In the genomic region with DNA sequence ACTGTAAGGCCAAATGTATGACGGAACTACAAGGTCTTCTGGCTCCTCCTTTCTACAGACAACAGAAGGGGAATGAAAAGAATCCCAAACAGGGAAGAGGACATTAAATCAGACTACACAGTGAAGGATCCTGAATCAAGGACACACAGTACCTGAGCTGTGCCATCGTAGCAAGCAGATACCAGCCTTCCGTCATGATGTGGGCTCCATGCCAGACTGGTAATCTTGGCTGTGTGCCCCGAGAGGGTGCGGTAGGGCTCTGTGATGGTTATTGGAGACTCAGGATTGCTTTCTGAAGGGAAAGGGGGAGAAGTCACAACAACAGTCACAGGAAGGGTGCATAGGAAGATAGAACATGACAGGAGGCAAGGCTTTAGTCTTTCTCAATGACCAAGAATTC, we compare ENCODE assay signal across 14 mouse cellular contexts. TPM values are rescaled to one million over a fixed set of nuclear protein-coding genes. Genes with fewer than 3 reads are reported as not detected.
DNase-seq lines count a peak whose midpoint lies in the region; ATAC-seq and TF ChIP-seq lines count a peak whose summit lies in the region.
"Had no signal": no experiment of that assay in that cellular context is flagged by ENCODE, and none has a peak within 500 bp of the region (broad histone marks: within the 10 kb centered on the region; RNA-seq: fewer than 3 reads in every experiment).

No protein-coding gene starts in this region.

- TF ChIP-seq EP300 in liver, postnatal 0 days (IDR thresholded peaks at IDR 0.05; ENCODE audit: low read depth) = no peak

- no peak overlapping the region for H3K4me2 ChIP-seq in liver, postnatal 0 days (ENCODE audit: low read depth, low read length)
- no peak overlapping the region for H3K4me2 ChIP-seq in liver, embryonic 12.5 days
- H3K4me2 ChIP-seq in hindbrain, embryonic 12.5 days (replicated peaks) = no peak overlapping the region
- H3K4me2 ChIP-seq: hindbrain, embryonic 13.5 days; kidney, embryonic 15.5 days; limb, embryonic 15.5 days; midbrain, embryonic 12.5 days had no signal

- H3K27me3 ChIP-seq in liver, postnatal 0 days (ENCODE audit: insufficient read depth, low read length) = no peaks in the 10 kb centered on the region
- H3K27me3 ChIP-seq in liver, embryonic 12.5 days (replicated peaks) = no peaks in the 10 kb centered on the region
- no peaks in the 10 kb centered on the region for H3K27me3 ChIP-seq in hindbrain, embryonic 12.5 days
- H3K27me3 ChIP-seq: CH12.LX; hindbrain, embryonic 13.5 days; kidney, embryonic 15.5 days; limb, embryonic 15.5 days; midbrain, embryonic 12.5 days had no signal

- no peak overlapping the region for H3K9ac ChIP-seq in liver, postnatal 0 days (replicated peaks)
- H3K9ac ChIP-seq in liver, embryonic 12.5 days = no peak overlapping the region
- no peak overlapping the region for H3K9ac ChIP-seq in hindbrain, embryonic 12.5 days
- H3K9ac ChIP-seq: hindbrain, embryonic 13.5 days; kidney, embryonic 15.5 days; limb, embryonic 15.5 days; midbrain, embryonic 12.5 days had no signal

- WGBS in liver, postnatal 0 days (ENCODE audit: insufficient replicate concordance) = 74% methylated on average over 5 of the region's 5 CpGs
- WGBS in liver, embryonic 12.5 days (ENCODE audit: insufficient replicate concordance) = 84% methylated on average over 5 of the region's 5 CpGs
- 91% methylated on average over 5 of the region's 5 CpGs for WGBS in hindbrain, embryonic 12.5 days

- H3K36me3 ChIP-seq in liver, postnatal 0 days (replicated peaks; ENCODE audit: insufficient read depth, low read length) = peaks cover 74% of the 10 kb centered on the region
- peaks cover 96% of the 10 kb centered on the region for H3K36me3 ChIP-seq in liver, embryonic 12.5 days
- H3K36me3 ChIP-seq in hindbrain, embryonic 12.5 days = peaks cover 85% of the 10 kb centered on the region

- no peak for TF ChIP-seq CTCF in liver, postnatal 0 days (IDR thresholded peaks at IDR 0.05; ENCODE audit: low read depth)

- peak; percentile 14 for DNase-seq in gastrocnemius, postnatal 10 days
- no peak for DNase-seq in gastrocnemius, postnatal 4 days (ENCODE audit: low spot score in 2 of 2)
- peak; percentile 40 for DNase-seq in liver, postnatal 0 days
- peak; percentile 75 for DNase-seq in adrenal gland, postnatal 25 days
- DNase-seq in ovary, postnatal 36 days (ENCODE audit: low spot score) = peak; percentile 47
- DNase-seq: thymus, postnatal 36 days had no signal

- H3K27ac ChIP-seq in liver, postnatal 0 days (ENCODE audit: low read depth) = no peak overlapping the region
- no peak overlapping the region for H3K27ac ChIP-seq in liver, embryonic 12.5 days
- H3K27ac ChIP-seq in hindbrain, embryonic 12.5 days = no peak overlapping the region
- H3K27ac ChIP-seq: embryonic facial prominence, embryonic 10.5 days; hindbrain, embryonic 13.5 days; kidney, embryonic 15.5 days; limb, embryonic 15.5 days; midbrain, embryonic 12.5 days had no signal

- H3K4me3 ChIP-seq in liver, postnatal 0 days (ENCODE audit: low read depth, low read length) = no peak overlapping the region
- no peak overlapping the region for H3K4me3 ChIP-seq in liver, embryonic 12.5 days
- H3K4me3 ChIP-seq in hindbrain, embryonic 12.5 days = no peak overlapping the region
- H3K4me3 ChIP-seq: embryonic facial prominence, embryonic 10.5 days; hindbrain, embryonic 13.5 days; kidney, embryonic 15.5 days; limb, embryonic 15.5 days; midbrain, embryonic 12.5 days had no signal

- no peak for ATAC-seq in liver, postnatal 0 days
- no peak for ATAC-seq in liver, embryonic 12.5 days
- no peak for ATAC-seq in hindbrain, embryonic 12.5 days (ENCODE audit: low FRiP score)

- H3K9me3 ChIP-seq in liver, postnatal 0 days (ENCODE audit: low read length) = no peaks in the 10 kb centered on the region
- no peaks in the 10 kb centered on the region for H3K9me3 ChIP-seq in liver, embryonic 12.5 days (replicated peaks)
- H3K9me3 ChIP-seq in hindbrain, embryonic 12.5 days (replicated peaks) = no peaks in the 10 kb centered on the region
- H3K9me3 ChIP-seq: embryonic facial prominence, embryonic 10.5 days; kidney, embryonic 15.5 days; limb, embryonic 15.5 days; midbrain, embryonic 12.5 days had no signal

- no peaks in the 10 kb centered on the region for H3K4me1 ChIP-seq in liver, postnatal 0 days (ENCODE audit: insufficient read depth)
- no peaks in the 10 kb centered on the region for H3K4me1 ChIP-seq in liver, embryonic 12.5 days
- H3K4me1 ChIP-seq in hindbrain, embryonic 12.5 days = no peaks in the 10 kb centered on the region
- H3K4me1 ChIP-seq: embryonic facial prominence, embryonic 10.5 days; hindbrain, embryonic 13.5 days; kidney, embryonic 15.5 days; limb, embryonic 15.5 days; midbrain, embryonic 12.5 days had no signal

RNA-seq across cellular contexts. Expression of gene Gemin5, which starts 22.1 kb away (rescaled TPM):
- total RNA-seq in gastrocnemius, postnatal 10 days (2021) = 10 to 100 TPM; 10.8 to 14.6 TPM
- total RNA-seq in gastrocnemius, postnatal 4 days (2021) = 10 to 100 TPM; 14.8 to 15.3 TPM
- 4.2 and 5.3 TPM in 2 replicates for polyA plus RNA-seq in liver, postnatal 0 days (2015; fragmentation: Nextera tagmentation; extraction: Ambion mirVana)
- polyA plus RNA-seq in liver, embryonic 12.5 days (2016; fragmentation: Nextera tagmentation; extraction: Ambion mirVana) = 25.4 and 26.0 TPM in 2 replicates
- 23.3 and 26.5 TPM in 2 replicates for total RNA-seq in adrenal gland, postnatal 25 days (2021)
- polyA plus RNA-seq in hindbrain, embryonic 12.5 days (2016; fragmentation: Nextera tagmentation; extraction: Ambion mirVana) = 22.5 and 24.2 TPM in 2 replicates

RNA-seq across cellular contexts. Expression of gene Mrpl22, which starts 25.2 kb away (rescaled TPM):
- total RNA-seq in gastrocnemius, postnatal 10 days (2021) = 10 to 100 TPM; 43.9 to 49.0 TPM
- 10 to 100 TPM; 54.1 to 59.7 TPM for total RNA-seq in gastrocnemius, postnatal 4 days (2021)
- polyA plus RNA-seq in liver, postnatal 0 days (2015; fragmentation: Nextera tagmentation; extraction: Ambion mirVana) = 87.7 and 87.9 TPM in 2 replicates
- polyA plus RNA-seq in liver, embryonic 12.5 days (2016; fragmentation: Nextera tagmentation; extraction: Ambion mirVana) = 129 and 137 TPM in 2 replicates
- total RNA-seq in adrenal gland, postnatal 25 days (2021) = 70.7 and 72.0 TPM in 2 replicates
- polyA plus RNA-seq in hindbrain, embryonic 12.5 days (2016; fragmentation: Nextera tagmentation; extraction: Ambion mirVana) = 98.3 and 102 TPM in 2 replicates

RNA-seq across cellular contexts. Expression of gene Cnot8, which starts 42.3 kb away (rescaled TPM):
- total RNA-seq in gastrocnemius, postnatal 10 days (2021) = 10 to 100 TPM; 38.3 to 40.7 TPM
- total RNA-seq in gastrocnemius, postnatal 4 days (2021) = 10 to 100 TPM; 47.5 to 48.9 TPM
- 24.3 and 26.2 TPM in 2 replicates for polyA plus RNA-seq in liver, postnatal 0 days (2015; fragmentation: Nextera tagmentation; extraction: Ambion mirVana)
- 50.5 and 51.8 TPM in 2 replicates for polyA plus RNA-seq in liver, embryonic 12.5 days (2016; fragmentation: Nextera tagmentation; extraction: Ambion mirVana)
- 54.1 and 65.5 TPM in 2 replicates for total RNA-seq in adrenal gland, postnatal 25 days (2021)
- 105 and 109 TPM in 2 replicates for polyA plus RNA-seq in hindbrain, embryonic 12.5 days (2016; fragmentation: Nextera tagmentation; extraction: Ambion mirVana)

RNA-seq across cellular contexts. Expression of gene Igtp, which starts 53.1 kb away (rescaled TPM):
- 1 to 10 TPM; 4.7 to 6.6 TPM for total RNA-seq in gastrocnemius, postnatal 10 days (2021)
- total RNA-seq in gastrocnemius, postnatal 4 days (2021) = 10 to 100 TPM; 15.6 to 17.9 TPM
- 42.4 and 43.7 TPM in 2 replicates for polyA plus RNA-seq in liver, postnatal 0 days (2015; fragmentation: Nextera tagmentation; extraction: Ambion mirVana)
- 6.3 and 6.4 TPM in 2 replicates for polyA plus RNA-seq in liver, embryonic 12.5 days (2016; fragmentation: Nextera tagmentation; extraction: Ambion mirVana)
- 8.8 and 11.8 TPM in 2 replicates for total RNA-seq in adrenal gland, postnatal 25 days (2021)
- 1.9 and 2.0 TPM in 2 replicates for polyA plus RNA-seq in hindbrain, embryonic 12.5 days (2016; fragmentation: Nextera tagmentation; extraction: Ambion mirVana)

RNA-seq across cellular contexts. Expression of gene Irgm2, which starts 53.2 kb away (rescaled TPM):
- total RNA-seq in gastrocnemius, postnatal 10 days (2021) = 1 to 10 TPM; 7.1 to 7.5 TPM
- 10 to 100 TPM; 13.0 to 13.1 TPM for total RNA-seq in gastrocnemius, postnatal 4 days (2021)
- polyA plus RNA-seq in liver, postnatal 0 days (2015; fragmentation: Nextera tagmentation; extraction: Ambion mirVana) = 17.2 and 18.2 TPM in 2 replicates
- polyA plus RNA-seq in liver, embryonic 12.5 days (2016; fragmentation: Nextera tagmentation; extraction: Ambion mirVana) = 2.9 and 3.0 TPM in 2 replicates
- 10.6 and 14.0 TPM in 2 replicates for total RNA-seq in adrenal gland, postnatal 25 days (2021)
- 0.87 and 0.96 TPM in 2 replicates for polyA plus RNA-seq in hindbrain, embryonic 12.5 days (2016; fragmentation: Nextera tagmentation; extraction: Ambion mirVana)

Comparison
In these comparisons a context has a peak if more than half of its experiments do, and no peak if none do; other contexts are left out.
1. DNase-seq: peak in gastrocnemius, postnatal 10 days (single experiment), liver, postnatal 0 days (single experiment), adrenal gland, postnatal 25 days (single experiment) and ovary, postnatal 36 days (single experiment); none in gastrocnemius, postnatal 4 days (0 of 2).